Mouse (Mus musculus) midbrain, embryonic 14.5 days (tissue): ENCODE results near the gene Etv6. TPM values are rescaled to one million over a fixed set of nuclear protein-coding genes. Genes with fewer than 3 reads are reported as not detected.
A peak's percentile ranks its signal among the peaks of the same experiment; 100 is the strongest.

ENCODE experiments used
- ATAC-seq: fragments of 200-750 bp; cut with Nextera tagmentation; 2 replicates; pipeline ENCODE4 v1.8.0; 2017; ENCODE audit warnings: moderate number of reproducible peaks, moderate library complexity; ENCODE audit not compliant: low FRiP score, low TSS enrichment
- DNase-seq: peaks from one replicate; pipeline ENCODE4 v3.0.0-alpha.2; 2015
- H3K27ac ChIP-seq: fragments of 300-500 bp; sonication (generic); replicated peaks from 2 replicates; pipeline ENCODE4 v1.5.1; 2014; ENCODE audit warnings: mild to moderate bottlenecking, low read depth, low read length, moderate library complexity
- H3K27me3 ChIP-seq: fragments of 300-500 bp; sonication (generic); 2 replicates; pipeline ENCODE4 v1.6.1; 2014; ENCODE audit warnings: low read length, control low read depth, mixed read lengths; ENCODE audit not compliant: control insufficient read depth, insufficient read depth
- H3K36me3 ChIP-seq: fragments of 300-500 bp; sonication (generic); 2 replicates; pipeline ENCODE4 v1.6.1; 2014; ENCODE audit warnings: low read length, control low read depth; ENCODE audit not compliant: control insufficient read depth, insufficient read depth
- H3K4me1 ChIP-seq: fragments of 300-500 bp; sonication (generic); 2 replicates; pipeline ENCODE4 v1.6.1; 2014; ENCODE audit warnings: mild to moderate bottlenecking, antibody characterized with exemption, low read length, control low read depth; ENCODE audit not compliant: control insufficient read depth, insufficient read depth
- H3K4me2 ChIP-seq: fragments of 300-500 bp; sonication (generic); 2 replicates; pipeline ENCODE4 v1.6.1; 2014; ENCODE audit warnings: mild to moderate bottlenecking, low read length, moderate library complexity
- H3K4me3 ChIP-seq: fragments of 300-500 bp; sonication (generic); replicated peaks from 2 replicates; pipeline ENCODE4 v1.5.1; 2014; ENCODE audit warnings: low read depth, low read length
- H3K9ac ChIP-seq: fragments of 300-500 bp; sonication (generic); replicated peaks from 2 replicates; pipeline ENCODE4 v1.6.1; 2014; ENCODE audit warnings: mild to moderate bottlenecking, low read length, moderate library complexity
- H3K9me3 ChIP-seq: fragments of 300-500 bp; sonication (generic); 2 replicates; pipeline ENCODE4 v1.6.1; 2016; ENCODE audit warnings: low read length, control low read depth, mixed read lengths; ENCODE audit not compliant: control insufficient read depth
- WGBS: fragments of 180-500 bp; shearing (Covaris S2); extraction: QIAGEN DNeasy Blood & Tissue Kit; methylation state at CpG from one replicate; pipeline ENCODE4 v1.1.7; 2014; 5-methylcytosine and 5-hydroxymethylcytosine counted together
- polyA plus RNA-seq: library from polyadenylated mRNA; unstranded; fragments of >200 nt; fragmentation: Nextera tagmentation; extraction: Ambion mirVana; gene quantifications from 2 replicates; pipeline ENCODE4 v1.2.1, GENCODE M21; 2014

The Etv6 gene
- polyA plus RNA-seq, 1 experiment from 2014 or later, result 7.9 TPM

DNA sequence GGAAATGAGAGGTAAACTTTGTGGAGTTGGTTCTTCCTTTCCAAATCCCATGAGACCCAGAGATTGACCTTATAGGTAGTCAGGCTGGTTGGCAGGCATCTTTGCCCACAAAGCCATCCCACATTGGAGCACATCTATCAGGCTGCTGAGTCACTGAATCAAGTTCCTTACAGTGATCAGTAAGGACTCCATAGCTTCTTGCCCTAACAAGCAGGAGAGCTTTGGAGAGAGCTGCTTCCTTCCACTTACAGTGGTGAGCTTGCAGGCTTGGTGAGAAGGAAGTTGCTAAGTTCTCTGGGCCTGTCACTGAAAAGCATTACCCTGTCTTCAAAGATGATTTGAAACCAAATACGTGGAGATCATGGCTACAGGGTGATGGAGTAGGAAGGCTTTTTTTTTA lies 66.9 kb downstream of the Etv6 start:
- Histone ChIP-seq H3K4me2 (no peak overlapping the region), H3K27me3 (no peaks in the 10 kb centered on the region), H3K9me3 (no peaks in the 10 kb centered on the region), H3K27ac (no peak overlapping the region), H3K36me3 (no peaks in the 10 kb centered on the region), H3K4me1 (no peaks in the 10 kb centered on the region), H3K4me3 (no peak overlapping the region), H3K9ac (no peak overlapping the region)
- 91% methylated on average over 1 of the region's 1 CpGs for WGBS
- ATAC-seq (no peak), DNase-seq (no peak)

DNA sequence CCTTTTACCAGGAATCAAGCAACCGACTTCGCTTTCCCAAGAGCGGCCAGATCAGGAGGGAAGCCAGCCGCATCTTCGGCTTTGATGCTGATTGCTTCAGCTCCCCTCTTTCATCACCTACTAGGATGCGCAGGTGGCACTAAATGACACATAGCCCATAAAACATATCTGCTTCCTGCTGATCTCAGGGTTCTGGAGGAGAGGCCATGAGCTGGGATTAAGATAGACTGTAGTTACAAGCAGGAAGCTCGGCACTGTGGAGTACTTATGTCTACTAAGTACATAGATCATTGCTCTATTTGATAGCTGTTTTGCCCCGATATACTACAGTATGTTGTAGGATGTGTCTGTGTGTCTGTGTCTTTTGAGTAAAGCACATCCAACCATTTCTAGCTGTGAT lies 68.0 kb downstream of the Etv6 start:
- Histone ChIP-seq H3K36me3 (no peaks in the 10 kb centered on the region), H3K4me1 (no peaks in the 10 kb centered on the region), H3K27ac (no peak overlapping the region), H3K4me2 (no peak overlapping the region), H3K9me3 (no peaks in the 10 kb centered on the region), H3K9ac (no peak overlapping the region), H3K4me3 (no peak overlapping the region), H3K27me3 (no peaks in the 10 kb centered on the region)
- 97% methylated on average over 8 of the region's 8 CpGs for WGBS
- no peak for ATAC-seq
- DNase-seq, result no peak

DNA sequence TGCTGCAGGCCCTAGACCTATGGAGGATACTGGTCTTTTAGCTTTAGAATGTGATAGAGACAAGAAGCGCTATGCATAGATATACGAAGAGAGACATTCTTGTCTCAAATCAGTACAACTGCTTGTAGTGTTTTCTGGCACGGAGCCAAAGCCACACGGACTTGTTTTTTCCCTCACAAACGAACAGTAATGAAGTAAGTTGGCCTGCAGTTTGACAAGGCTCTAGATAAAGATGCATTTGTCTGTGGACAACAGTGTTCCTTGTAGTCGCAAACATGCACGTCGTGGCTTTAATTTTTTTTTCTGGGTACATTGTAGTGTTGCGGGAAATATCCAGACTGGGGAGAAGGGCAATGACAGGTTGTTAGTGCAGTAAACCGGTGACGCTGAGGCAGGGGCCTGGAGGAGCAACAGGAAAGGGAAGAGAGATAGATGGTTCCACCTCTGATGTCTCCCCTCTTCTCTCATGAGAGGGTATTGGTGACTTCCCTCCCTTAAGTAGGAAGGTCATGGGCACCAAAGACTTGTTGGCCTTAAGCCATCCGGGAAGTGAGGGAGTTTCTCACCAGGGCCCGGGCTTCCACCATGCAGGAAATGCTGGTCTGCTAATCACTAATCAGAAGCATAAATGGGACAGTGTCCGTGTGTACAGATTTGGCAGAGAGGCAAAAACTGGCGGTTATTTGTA lies 70.2 kb downstream of the Etv6 start:
- Histone ChIP-seq H3K27me3 (no peaks in the 10 kb centered on the region), H3K9ac (no peak overlapping the region), H3K4me3 (no peak overlapping the region), H3K36me3 (no peaks in the 10 kb centered on the region), H3K27ac (no peak overlapping the region), H3K4me2 (no peak overlapping the region), H3K4me1 (no peaks in the 10 kb centered on the region), H3K9me3 (no peaks in the 10 kb centered on the region)
- DNase-seq, result peak; percentile 60
- ATAC-seq, result no peak
- 80% methylated on average over 15 of the region's 15 CpGs for WGBS

- DNase-seq, result no peak
- WGBS, result 95% methylated on average over 7 of the region's 7 CpGs
- no peak for ATAC-seq
Observed at GRCm38 (mm10) chr6:134107696-134108095, 72.2 kb downstream of the Etv6 start.

DNA sequence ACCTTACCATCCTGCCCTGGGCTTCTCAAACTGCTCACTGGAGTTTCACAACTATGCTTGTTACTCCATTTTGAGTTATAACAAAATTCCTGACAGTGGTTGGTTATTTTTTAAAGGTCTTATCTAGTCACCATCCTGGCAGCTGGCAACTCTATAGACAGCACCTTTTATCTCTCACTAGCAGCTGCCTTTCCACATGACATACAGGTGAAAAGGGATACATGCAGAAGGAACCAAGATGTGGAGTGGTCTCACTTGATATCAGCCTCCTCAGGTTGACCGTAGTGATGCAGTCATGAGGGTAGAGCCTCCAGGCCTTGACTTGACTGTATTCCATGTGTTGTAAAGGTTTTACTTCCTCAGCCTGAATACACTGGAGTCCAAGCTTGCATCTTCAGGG lies 74.2 kb downstream of the Etv6 start:
- Histone ChIP-seq H3K27me3 (no peaks in the 10 kb centered on the region), H3K9ac (no peak overlapping the region), H3K27ac (no peak overlapping the region), H3K4me1 (no peaks in the 10 kb centered on the region), H3K9me3 (no peaks in the 10 kb centered on the region), H3K4me3 (no peak overlapping the region), H3K36me3 (no peaks in the 10 kb centered on the region), H3K4me2 (no peak overlapping the region)
- 100% methylated on average over 1 of the region's 1 CpGs for WGBS
- DNase-seq (no peak), ATAC-seq (no peak)

More at GRCm38 (mm10) chr6:134107696-134108095, 72.2 kb downstream of the Etv6 start:
- no peaks in the 10 kb centered on the region for H3K36me3 ChIP-seq
- H3K4me1 ChIP-seq, result no peaks in the 10 kb centered on the region
- H3K9me3 ChIP-seq, result no peaks in the 10 kb centered on the region
- no peak overlapping the region for H3K4me3 ChIP-seq
- no peaks in the 10 kb centered on the region for H3K27me3 ChIP-seq
- H3K9ac ChIP-seq, result no peak overlapping the region
- H3K27ac ChIP-seq, result no peak overlapping the region
- no peak overlapping the region for H3K4me2 ChIP-seq

- H3K36me3 ChIP-seq, result no peaks in the 10 kb centered on the region
- no peak overlapping the region for H3K4me3 ChIP-seq
- H3K9me3 ChIP-seq, result no peaks in the 10 kb centered on the region
- no peak for ATAC-seq
- H3K27ac ChIP-seq, result no peak overlapping the region
- no peak overlapping the region for H3K4me2 ChIP-seq
- no peaks in the 10 kb centered on the region for H3K27me3 ChIP-seq
- WGBS, result 96% methylated on average over 5 of the region's 5 CpGs
- H3K9ac ChIP-seq, result no peak overlapping the region
- H3K4me1 ChIP-seq, result no peaks in the 10 kb centered on the region
- no peak for DNase-seq
Observed at GRCm38 (mm10) chr6:134110206-134110605, 74.7 kb downstream of the Etv6 start.

DNA sequence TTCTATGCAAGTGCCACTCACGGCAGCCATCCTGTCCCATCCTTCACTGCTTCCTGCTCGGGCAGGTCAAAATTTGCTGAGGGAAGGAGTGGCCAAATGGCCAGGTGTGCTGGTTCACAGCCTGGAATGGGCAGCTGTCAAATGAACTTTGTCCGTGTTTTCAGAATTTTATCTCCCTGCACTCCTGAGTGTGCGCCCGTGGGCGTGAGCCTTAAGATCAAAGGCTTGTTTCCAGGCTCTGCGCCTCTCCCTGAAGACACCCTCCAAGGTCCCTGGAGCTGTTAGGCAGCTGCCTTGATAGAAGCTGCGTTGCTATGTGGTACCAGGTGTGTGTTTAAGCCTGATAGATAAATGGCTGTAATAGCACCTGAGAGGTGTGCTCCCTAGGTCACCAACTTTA lies 76.1 kb downstream of the Etv6 start:
- Histone ChIP-seq H3K27me3 (no peaks in the 10 kb centered on the region), H3K4me1 (no peaks in the 10 kb centered on the region), H3K9me3 (no peaks in the 10 kb centered on the region), H3K27ac (no peak overlapping the region), H3K4me2 (no peak overlapping the region), H3K9ac (no peak overlapping the region), H3K36me3 (no peaks in the 10 kb centered on the region), H3K4me3 (no peak overlapping the region)
- no peak for ATAC-seq
- WGBS, result 90% methylated on average over 8 of the region's 8 CpGs
- no peak for DNase-seq

GRCm38 (mm10) chr6:134112753-134113152 lies 77.3 kb downstream of the Etv6 start:
- 95% methylated on average over 8 of the region's 8 CpGs for WGBS
- H3K27ac ChIP-seq, result no peak overlapping the region
- H3K4me1 ChIP-seq, result no peaks in the 10 kb centered on the region
- no peaks in the 10 kb centered on the region for H3K36me3 ChIP-seq
- no peak for DNase-seq
- H3K4me2 ChIP-seq, result no peak overlapping the region
- ATAC-seq, result no peak
- no peak overlapping the region for H3K4me3 ChIP-seq
- no peak overlapping the region for H3K9ac ChIP-seq
- H3K27me3 ChIP-seq, result no peaks in the 10 kb centered on the region
- H3K9me3 ChIP-seq, result no peaks in the 10 kb centered on the region

GRCm38 (mm10) chr6:134113168-134113567 lies 77.7 kb downstream of the Etv6 start:
- H3K4me1 ChIP-seq, result no peaks in the 10 kb centered on the region
- WGBS, result 95% methylated on average over 2 of the region's 2 CpGs
- H3K36me3 ChIP-seq, result no peaks in the 10 kb centered on the region
- H3K27me3 ChIP-seq, result no peaks in the 10 kb centered on the region
- DNase-seq (no peak), ATAC-seq (no peak)
- no peak overlapping the region for H3K27ac ChIP-seq
- H3K9me3 ChIP-seq, result no peaks in the 10 kb centered on the region
- H3K9ac ChIP-seq, result no peak overlapping the region
- no peak overlapping the region for H3K4me2 ChIP-seq
- H3K4me3 ChIP-seq, result no peak overlapping the region
